Mouse (Mus musculus) E14TG2a.4 (cell line): ENCODE measurements around the gene Ccdc73.
"Not testable (repeated sequence)": the region's sequence is repeated elsewhere in the genome, so short reads cannot be mapped to it uniquely, and the experiment has no call there.

Source experiments
- H3K27me3 ChIP-seq: 2 replicates; pipeline ENCODE4 v1.6.1; 2014; ENCODE audit warnings: low read length, control low read depth; ENCODE audit not compliant: insufficient read depth
- H3K36me3 ChIP-seq: 2 replicates; pipeline ENCODE4 v1.6.1; 2014; ENCODE audit warnings: low read length, control low read depth; ENCODE audit not compliant: insufficient read depth
- H3K4me1 ChIP-seq: replicated peaks from 2 replicates; pipeline ENCODE4 v1.6.1; 2014; ENCODE audit warnings: low read depth, low read length, control low read depth
- H3K4me3 ChIP-seq: replicated peaks from 2 replicates; pipeline ENCODE4 v1.5.1; 2014; ENCODE audit warnings: mild to moderate bottlenecking, low read length
- H3K9me3 ChIP-seq: 2 replicates; pipeline ENCODE4 v1.6.1; 2014; ENCODE audit warnings: low read length, control low read depth
- CTCF ChIP-seq: conservative IDR thresholded peaks from 2 replicates; pipeline ENCODE4 v1.5.1; 2014; ENCODE audit warnings: low read length
- NANOG ChIP-seq: IDR thresholded peaks from 2 replicates; pipeline ENCODE4 v1.6.1; 2014; ENCODE audit warnings: borderline replicate concordance, low read length, mixed read lengths
- POU5F1 ChIP-seq: IDR thresholded peaks from 2 replicates; pipeline ENCODE4 v1.6.1; 2014; ENCODE audit warnings: low read length, borderline replicate concordance

Ccdc73 gene

GRCm38 (mm10) chr2:104848235-104849161 lies 19.1 kb upstream of the Ccdc73 start:
- Histone ChIP-seq H3K4me3 (peak overlapping the region; percentile 87), H3K27me3 (no peaks in the 10 kb centered on the region), H3K4me1 (peaks cover 71% of the 10 kb centered on the region), H3K9me3 (no peaks in the 10 kb centered on the region), H3K36me3 (peaks cover 36% of the 10 kb centered on the region)
- TF ChIP-seq POU5F1 (no peak), NANOG (no peak), CTCF (no peak)

- Histone ChIP-seq H3K4me3 (peak within 1 kb of the TSS; percentile 87), H3K9me3 (no peaks in the 10 kb centered on the region), H3K36me3 (peaks cover 27% of the 10 kb centered on the region), H3K27me3 (no peaks in the 10 kb centered on the region), H3K4me1 (peaks cover 70% of the 10 kb centered on the region)
- no peak for TF ChIP-seq POU5F1
- 0 out of 2 replicates have a peak, but pooled peaks have one; percentile 3 for TF ChIP-seq CTCF
- TF ChIP-seq NANOG = no peak
These were observed 18.2 kb upstream of the Ccdc73 start, which contains the start of gene Prrg4 for GRCm38 (mm10) chr2:104849276-104849990. Prrg4 (minus strand) TSS chr2:104849876.

- Histone ChIP-seq H3K36me3 (peaks cover 22% of the 10 kb centered on the region), H3K9me3 (no peaks in the 10 kb centered on the region), H3K27me3 (no peaks in the 10 kb centered on the region), H3K4me1 (peaks cover 75% of the 10 kb centered on the region), H3K4me3 (peak overlapping the region; percentile 87)
- no peak for TF ChIP-seq NANOG
- no peak for TF ChIP-seq CTCF
- no peak for TF ChIP-seq POU5F1
These were observed 17.6 kb upstream of the Ccdc73 start for GRCm38 (mm10) chr2:104849991-104850359.

- no peaks in the 10 kb centered on the region for H3K27me3 ChIP-seq
- peaks cover 84% of the 10 kb centered on the region for H3K4me1 ChIP-seq
- peaks cover 6% of the 10 kb centered on the region for H3K36me3 ChIP-seq
- no peak overlapping the region for H3K4me3 ChIP-seq
- TF ChIP-seq NANOG (peak; percentile 43; the same call in 1 of the 2 replicates), POU5F1 (no peak)
- H3K9me3 ChIP-seq = no peaks in the 10 kb centered on the region
These were observed 15.9 kb upstream of the Ccdc73 start for GRCm38 (mm10) chr2:104851686-104852085.

- TF ChIP-seq NANOG = no peak
- TF ChIP-seq POU5F1 = no peak
- no peak for TF ChIP-seq CTCF
- Histone ChIP-seq H3K36me3 (no peaks in the 10 kb centered on the region), H3K27me3 (no peaks in the 10 kb centered on the region), H3K4me3 (no peak overlapping the region), H3K9me3 (no peaks in the 10 kb centered on the region), H3K4me1 (peaks cover 87% of the 10 kb centered on the region)
These were observed 15.1 kb upstream of the Ccdc73 start for GRCm38 (mm10) chr2:104852546-104852945.

GRCm38 (mm10) chr2:104854836-104855235 lies 12.8 kb upstream of the Ccdc73 start:
- no peaks in the 10 kb centered on the region for H3K27me3 ChIP-seq
- no peaks in the 10 kb centered on the region for H3K9me3 ChIP-seq
- H3K4me1 ChIP-seq = peaks cover 90% of the 10 kb centered on the region
- no peaks in the 10 kb centered on the region for H3K36me3 ChIP-seq
- no peak overlapping the region for H3K4me3 ChIP-seq
- TF ChIP-seq CTCF (no peak), POU5F1 (no peak), NANOG (no peak)

GRCm38 (mm10) chr2:104855732-104856131 lies 11.9 kb upstream of the Ccdc73 start:
- TF ChIP-seq NANOG (peak; percentile 58; the same call in 1 of the 2 replicates), CTCF (no peak)
- H3K36me3 ChIP-seq = no peaks in the 10 kb centered on the region

GRCm38 (mm10) chr2:104856218-104856617 lies 11.4 kb upstream of the Ccdc73 start:
- TF ChIP-seq NANOG (no peak), CTCF (no peak), POU5F1 (no peak)
- Histone ChIP-seq H3K9me3 (no peaks in the 10 kb centered on the region), H3K36me3 (no peaks in the 10 kb centered on the region), H3K27me3 (no peaks in the 10 kb centered on the region), H3K4me3 (no peak overlapping the region), H3K4me1 (peaks cover 85% of the 10 kb centered on the region)

More at GRCm38 (mm10) chr2:104855732-104856131, 11.9 kb upstream of the Ccdc73 start:
- no peak overlapping the region for H3K4me3 ChIP-seq
- no peaks in the 10 kb centered on the region for H3K9me3 ChIP-seq
- H3K4me1 ChIP-seq = peaks cover 89% of the 10 kb centered on the region
- H3K27me3 ChIP-seq = no peaks in the 10 kb centered on the region

- H3K27me3 ChIP-seq, H3K36me3 ChIP-seq, H3K4me3 ChIP-seq, H3K9me3 ChIP-seq: not testable (repeated sequence)
- H3K4me1 ChIP-seq = peaks cover 68% of the 10 kb centered on the region
These were observed 9.5 kb upstream of the Ccdc73 start for GRCm38 (mm10) chr2:104858083-104858482.
